Mouse (Mus musculus): ENCODE results near the gene Wdfy3.

DNA sequence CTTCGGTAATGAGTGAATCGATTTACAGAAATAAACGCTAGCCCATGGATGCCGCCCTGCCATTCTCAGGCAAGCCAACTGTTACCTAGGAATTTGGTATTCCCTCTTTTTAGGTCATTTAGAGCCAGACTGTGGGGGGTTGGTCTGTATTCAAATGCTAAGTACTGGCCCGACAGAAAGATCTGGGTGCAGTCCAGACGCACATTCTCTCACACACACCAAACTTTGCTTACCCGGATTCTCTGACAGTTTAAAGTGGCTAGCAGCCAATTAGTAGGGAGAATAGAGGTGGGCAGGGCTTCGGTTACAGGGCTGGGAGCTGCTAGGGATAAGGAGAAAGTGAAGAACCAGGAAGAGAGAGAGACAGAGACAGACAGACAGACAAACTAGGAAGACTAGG, 55.5 kb downstream of the Wdfy3 start:
- TF ChIP-seq CTCF (IDR thresholded peaks at IDR 0.05; ENCODE audit: control insufficient read depth, insufficient read depth, insufficient replicate concordance, low read depth, low read length) (no peak), POLR2A (IDR thresholded peaks at IDR 0.05; ENCODE audit: control insufficient read depth, low read depth, low read length) (no peak)

All from testis, adult 2 months (tissue).